Mouse (Mus musculus) lung, postnatal 0 days (tissue): Measurements from ENCODE around the gene Krtap2-4. TPM values are rescaled to one million over a fixed set of nuclear protein-coding genes. Genes with fewer than 3 reads are reported as not detected.
A peak's percentile ranks its signal among the peaks of the same experiment; 100 is the strongest.

Experiments used
- ATAC-seq: fragments of 200-750 bp; cut with Nextera tagmentation; 2 replicates; pipeline ENCODE4 v1.8.0; 2017; ENCODE audit warnings: moderate library complexity
- DNase-seq: peaks from one replicate; pipeline ENCODE4 v3.0.0-alpha.2; 2016; ENCODE audit warnings: low spot score
- H3K27ac ChIP-seq: fragments of 300-500 bp; sonication (generic); 2 replicates; pipeline ENCODE4 v1.5.1; 2014; ENCODE audit warnings: antibody characterized with exemption, mild to moderate bottlenecking, low read length, mixed read lengths
- H3K27me3 ChIP-seq: fragments of 300-500 bp; sonication (generic); replicated peaks from 2 replicates; pipeline ENCODE4 v1.6.1; 2014; ENCODE audit warnings: low read length, mixed read lengths; ENCODE audit not compliant: insufficient read depth
- H3K36me3 ChIP-seq: fragments of 300-500 bp; sonication (generic); 2 replicates; pipeline ENCODE4 v1.6.1; 2014; ENCODE audit warnings: low read length, mixed read lengths; ENCODE audit not compliant: insufficient read depth
- H3K4me1 ChIP-seq: fragments of 300-500 bp; sonication (generic); 2 replicates; pipeline ENCODE4 v1.6.1; 2014; ENCODE audit warnings: antibody characterized with exemption, low read depth, low read length, mixed read lengths; ENCODE audit not compliant: insufficient read depth
- H3K4me2 ChIP-seq: fragments of 300-500 bp; sonication (generic); replicated peaks from 2 replicates; pipeline ENCODE4 v1.6.1; 2014; ENCODE audit warnings: low read depth, mild to moderate bottlenecking, low read length, moderate library complexity, mixed read lengths
- H3K4me3 ChIP-seq: fragments of 300-500 bp; sonication (generic); 2 replicates; pipeline ENCODE4 v1.5.1; 2014; ENCODE audit warnings: low read depth, low read length
- H3K9ac ChIP-seq: fragments of 300-500 bp; sonication (generic); replicated peaks from 2 replicates; pipeline ENCODE4 v1.6.1; 2014; ENCODE audit warnings: low read depth, mild to moderate bottlenecking
- H3K9me3 ChIP-seq: fragments of 300-500 bp; sonication (generic); 2 replicates; pipeline ENCODE4 v1.6.1; 2016; ENCODE audit warnings: low read length, mixed read lengths
- CTCF ChIP-seq: IDR thresholded peaks from 2 replicates; pipeline ENCODE4 v1.5.1; 2016; ENCODE audit warnings: antibody characterized with exemption, mild to moderate bottlenecking
- EP300 ChIP-seq: IDR thresholded peaks from 2 replicates; pipeline ENCODE4 v1.6.1; 2016; ENCODE audit warnings: antibody characterized with exemption, mild to moderate bottlenecking, control low read depth
- WGBS: fragments of 180-500 bp; shearing (Covaris S2); extraction: QIAGEN DNeasy Blood & Tissue Kit; methylation state at CpG from one replicate; pipeline ENCODE4 v1.1.7; 2014; 5-methylcytosine and 5-hydroxymethylcytosine counted together
- polyA plus RNA-seq: library from polyadenylated mRNA; unstranded; fragments of >200 nt; fragmentation: Nextera tagmentation; extraction: Ambion mirVana; gene quantifications from 2 replicates; pipeline ENCODE4 v1.2.1, GENCODE M21; 2015

Krtap2-4 gene
- polyA plus RNA-seq, 1 experiment from 2014 or later = not detected

DNA sequence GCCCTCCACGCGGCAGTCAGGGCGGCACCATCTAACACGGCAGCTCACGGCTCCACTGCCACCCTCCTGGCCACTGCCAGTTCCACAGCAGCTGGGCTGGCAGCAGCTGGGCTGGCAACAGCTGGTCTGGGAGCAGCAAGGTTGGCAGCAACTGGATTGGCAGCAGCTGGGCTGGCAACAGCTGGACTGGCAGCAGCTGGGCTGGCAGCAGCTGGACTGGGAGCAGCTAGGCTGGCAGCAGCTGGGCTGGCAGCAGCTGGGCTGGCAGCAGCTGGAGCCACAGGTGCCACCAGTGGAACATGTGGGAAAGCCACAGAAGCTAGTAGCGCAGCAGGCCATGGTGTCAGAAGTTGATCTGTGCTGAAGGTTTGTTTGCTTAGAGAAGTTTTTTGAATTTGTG, 23.7 kb downstream of the Krtap2-4 start, which contains the start of gene Krtap1-3:
TSS of gene Krtap1-3 (minus strand) at position 359 of the 400 bp plus-strand sequence.
- Histone ChIP-seq H3K36me3 (no peaks in the 10 kb centered on the region), H3K4me3 (no peak within 1 kb of the TSS), H3K27me3 (no peaks in the 10 kb centered on the region), H3K9me3 (no peaks in the 10 kb centered on the region), H3K4me2 (no peak within 1 kb of the TSS), H3K27ac (no peak within 1 kb of the TSS), H3K9ac (no peak within 1 kb of the TSS), H3K4me1 (no peaks in the 10 kb centered on the region)
- WGBS = 90% methylated on average over 6 of the region's 6 CpGs
- TF ChIP-seq EP300 = no peak
- no peak for ATAC-seq
- DNase-seq = no peak

DNA sequence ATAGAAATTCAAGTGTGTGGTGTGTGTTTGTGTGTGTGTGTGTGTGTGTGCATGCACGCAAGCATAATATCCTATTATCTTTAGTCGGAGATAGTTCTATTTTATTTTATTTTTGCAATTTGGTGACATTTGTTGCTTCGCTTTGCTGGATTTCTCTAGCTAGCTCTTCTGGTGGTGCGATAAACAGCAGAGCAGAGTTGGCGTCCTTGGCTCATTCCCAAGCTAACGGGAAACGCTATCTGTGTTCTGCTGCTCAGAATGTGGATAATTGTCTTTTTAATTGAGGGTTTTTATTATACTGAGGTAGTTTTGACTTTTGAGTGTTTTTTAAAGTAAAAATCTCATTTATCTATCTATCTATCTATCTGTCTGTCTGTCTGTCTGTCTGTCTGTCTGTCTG, 29.6 kb downstream of the Krtap2-4 start:
- no peak for TF ChIP-seq EP300
- no peak for TF ChIP-seq CTCF
- Histone ChIP-seq H3K36me3 (no peaks in the 10 kb centered on the region), H3K4me2 (no peak overlapping the region), H3K4me3 (no peak overlapping the region), H3K27me3 (no peaks in the 10 kb centered on the region), H3K4me1 (no peaks in the 10 kb centered on the region), H3K27ac (no peak overlapping the region), H3K9me3 (no peaks in the 10 kb centered on the region), H3K9ac (no peak overlapping the region)
- DNase-seq (no peak), ATAC-seq (no peak)
- WGBS = 77% methylated on average over 7 of the region's 7 CpGs

DNA sequence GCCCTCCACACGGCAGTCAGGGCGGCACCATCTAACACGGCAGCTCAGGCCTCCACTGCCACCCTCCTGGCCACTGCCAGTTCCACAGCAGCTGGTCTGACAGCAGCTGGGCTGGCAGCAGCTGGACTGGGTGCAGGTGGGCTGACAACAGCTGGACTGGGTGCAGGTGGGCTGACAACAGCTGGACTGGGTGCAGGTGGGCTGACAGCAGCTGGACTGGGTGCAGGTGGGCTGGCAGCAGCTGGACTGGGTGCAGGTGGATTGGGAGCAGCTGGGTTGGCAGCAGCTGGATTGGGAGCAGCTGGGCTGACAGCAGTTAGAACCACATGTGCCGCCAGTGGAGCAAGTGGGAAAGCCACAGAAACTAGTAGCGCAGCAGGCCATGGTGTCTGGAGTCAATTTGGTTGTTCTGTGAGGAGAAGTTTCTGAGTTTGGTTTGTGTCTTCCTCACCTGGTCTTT, 31.4 kb downstream of the Krtap2-4 start, which contains the start of gene Krtap1-4:
TSS of gene Krtap1-4 (minus strand) at position 410 of the 460 bp plus-strand sequence.
- Histone ChIP-seq H3K4me2 (no peak within 1 kb of the TSS), H3K9me3 (no peaks in the 10 kb centered on the region), H3K27ac (no peak within 1 kb of the TSS), H3K9ac (no peak within 1 kb of the TSS), H3K27me3 (no peaks in the 10 kb centered on the region), H3K4me1 (no peaks in the 10 kb centered on the region), H3K36me3 (no peaks in the 10 kb centered on the region), H3K4me3 (no peak within 1 kb of the TSS)
- TF ChIP-seq CTCF = no peak
- no peak for TF ChIP-seq EP300
- ATAC-seq (no peak), DNase-seq (no peak)
- 77% methylated on average over 5 of the region's 5 CpGs for WGBS

DNA sequence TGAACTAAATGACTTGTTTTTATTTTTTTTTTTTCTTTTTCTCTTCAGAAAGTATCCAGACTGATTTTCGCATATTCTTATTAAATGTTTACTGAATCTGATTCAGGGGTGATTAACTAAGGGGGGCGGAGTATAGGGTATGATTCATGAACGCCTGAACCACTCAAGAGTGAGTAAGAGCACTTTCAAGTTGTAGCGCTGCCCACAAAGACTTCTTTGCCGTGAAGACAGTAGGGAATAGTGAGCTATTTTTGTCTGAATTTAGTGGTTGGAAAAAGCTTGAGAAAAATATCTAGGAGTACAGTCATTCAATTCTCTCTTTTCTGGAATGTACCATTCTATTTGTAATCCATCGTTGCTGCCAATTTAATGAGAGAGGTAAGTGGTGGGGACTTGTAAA, 33.1 kb downstream of the Krtap2-4 start:
- H3K4me3 ChIP-seq = no peak overlapping the region
- H3K36me3 ChIP-seq = no peaks in the 10 kb centered on the region
- DNase-seq = peak; percentile 65
- H3K27me3 ChIP-seq = no peaks in the 10 kb centered on the region
- 55% methylated on average over 6 of the region's 6 CpGs for WGBS
- H3K27ac ChIP-seq = no peak overlapping the region
- H3K4me2 ChIP-seq = no peak overlapping the region
- no peaks in the 10 kb centered on the region for H3K9me3 ChIP-seq
- H3K9ac ChIP-seq = no peak overlapping the region
- no peak for TF ChIP-seq CTCF
- 0 out of 2 replicates have a peak, but pooled peaks have one; percentile 48 for TF ChIP-seq EP300
- ATAC-seq = peak; percentile 58; the same call in 1 of the 2 replicates
- H3K4me1 ChIP-seq = no peaks in the 10 kb centered on the region

DNA sequence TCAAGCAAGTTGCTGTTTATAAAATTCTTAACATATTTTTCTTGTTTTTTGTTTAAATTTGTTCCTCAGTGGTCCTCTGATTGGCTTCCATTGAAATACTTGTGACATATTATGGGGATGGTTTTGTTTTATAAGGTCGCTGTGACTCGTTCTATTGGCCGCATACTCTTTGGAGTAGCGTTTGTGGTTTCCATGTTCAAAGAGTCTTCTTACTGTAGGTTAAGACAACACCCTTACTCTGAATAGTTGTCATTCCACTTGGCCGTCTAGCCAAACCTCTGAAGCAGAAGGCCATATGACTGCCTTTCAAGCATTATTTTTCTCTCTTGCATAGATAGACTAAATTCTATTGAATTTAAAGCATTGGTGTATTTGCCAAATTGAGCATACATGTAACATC, 33.6 kb downstream of the Krtap2-4 start:
- ATAC-seq (no peak), DNase-seq (no peak)
- WGBS = 71% methylated on average over 5 of the region's 5 CpGs
- Histone ChIP-seq H3K4me2 (no peak overlapping the region), H3K27me3 (no peaks in the 10 kb centered on the region), H3K27ac (no peak overlapping the region), H3K4me1 (no peaks in the 10 kb centered on the region), H3K9ac (no peak overlapping the region), H3K9me3 (no peaks in the 10 kb centered on the region), H3K36me3 (no peaks in the 10 kb centered on the region), H3K4me3 (no peak overlapping the region)
- no peak for TF ChIP-seq EP300
- TF ChIP-seq CTCF = no peak

DNA sequence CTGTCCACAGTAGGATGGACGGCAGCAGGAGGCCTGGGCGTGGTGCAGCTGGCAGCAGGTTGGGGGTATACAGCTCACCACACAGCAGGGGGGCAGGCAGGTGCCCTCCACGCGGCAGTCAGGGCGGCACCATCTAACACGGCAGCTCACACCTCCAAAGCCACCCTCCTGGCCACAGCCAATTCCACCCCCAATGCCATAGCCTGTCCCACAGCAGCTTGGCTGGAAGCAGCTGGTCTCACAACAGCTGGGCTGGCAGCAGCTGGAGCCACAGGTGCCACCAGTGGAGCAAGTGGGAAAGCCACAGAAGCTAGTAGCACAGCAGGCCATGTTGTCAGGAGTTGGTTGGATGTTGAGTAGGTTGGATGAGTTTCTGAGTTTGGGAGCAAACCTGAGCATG, 34.0 kb downstream of the Krtap2-4 start, which contains the start of gene Krtap1-5:
TSS of gene Krtap1-5 (minus strand) at position 381 of the 400 bp plus-strand sequence.
- 85% methylated on average over 6 of the region's 6 CpGs for WGBS
- Histone ChIP-seq H3K9ac (no peak within 1 kb of the TSS), H3K36me3 (no peaks in the 10 kb centered on the region), H3K4me2 (no peak within 1 kb of the TSS), H3K27me3 (no peaks in the 10 kb centered on the region), H3K4me1 (no peaks in the 10 kb centered on the region), H3K27ac (no peak within 1 kb of the TSS), H3K9me3 (no peaks in the 10 kb centered on the region), H3K4me3 (no peak within 1 kb of the TSS)
- ATAC-seq (no peak), DNase-seq (no peak)
- TF ChIP-seq EP300 (no peak), CTCF (no peak)

DNA sequence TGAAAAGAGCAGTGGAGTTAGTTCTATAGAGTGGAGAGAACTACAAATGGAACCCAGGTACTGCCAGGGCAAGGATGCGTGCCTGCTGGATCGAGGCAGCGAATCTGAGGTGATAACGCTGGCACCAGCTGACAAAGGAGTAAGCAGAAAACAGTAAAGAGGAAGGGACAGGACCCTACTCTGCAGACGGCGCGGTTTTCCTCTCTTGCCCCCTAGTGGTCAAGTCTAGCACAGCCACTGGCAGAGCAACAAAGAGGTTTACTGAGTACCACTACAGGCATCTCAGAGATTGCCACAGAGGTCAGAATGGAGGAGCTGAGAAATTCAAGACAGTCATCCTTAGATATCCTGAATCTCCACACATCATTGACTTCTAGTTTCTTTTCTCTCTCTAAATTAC, 40.5 kb downstream of the Krtap2-4 start:
- Histone ChIP-seq H3K27me3 (no peaks in the 10 kb centered on the region), H3K36me3 (no peaks in the 10 kb centered on the region), H3K27ac (no peak overlapping the region), H3K4me1 (no peaks in the 10 kb centered on the region), H3K9me3 (no peaks in the 10 kb centered on the region), H3K9ac (no peak overlapping the region), H3K4me3 (no peak overlapping the region), H3K4me2 (peak overlapping the region; percentile 32; the same call in 1 of the 2 replicates)
- DNase-seq = peak; percentile 83
- WGBS = 0% methylated on average over 7 of the region's 7 CpGs
- TF ChIP-seq EP300 = no peak
- TF ChIP-seq CTCF = peak; percentile 92
- peak; percentile 77 for ATAC-seq
